Mouse (Mus musculus) heart, postnatal 0 days (tissue): ENCODE measurements at regions not wholly inside any gene's neighbourhood (a gene's known extent, or its start where the extent isn't known, plus 50 kb on each side); places are given as distances from the start of the nearest gene placed in this dataset.
A peak's percentile ranks its signal among the peaks of the same experiment; 100 is the strongest.

Experiments
- CTCF ChIP-seq: IDR thresholded peaks from 2 replicates; pipeline ENCODE4 v1.5.1; 2016; ENCODE audit warnings: antibody characterized with exemption, control low read depth, low read depth
- EP300 ChIP-seq: IDR thresholded peaks from 2 replicates; pipeline ENCODE4 v1.6.1; 2016; ENCODE audit warnings: antibody characterized with exemption, low read depth

DNA sequence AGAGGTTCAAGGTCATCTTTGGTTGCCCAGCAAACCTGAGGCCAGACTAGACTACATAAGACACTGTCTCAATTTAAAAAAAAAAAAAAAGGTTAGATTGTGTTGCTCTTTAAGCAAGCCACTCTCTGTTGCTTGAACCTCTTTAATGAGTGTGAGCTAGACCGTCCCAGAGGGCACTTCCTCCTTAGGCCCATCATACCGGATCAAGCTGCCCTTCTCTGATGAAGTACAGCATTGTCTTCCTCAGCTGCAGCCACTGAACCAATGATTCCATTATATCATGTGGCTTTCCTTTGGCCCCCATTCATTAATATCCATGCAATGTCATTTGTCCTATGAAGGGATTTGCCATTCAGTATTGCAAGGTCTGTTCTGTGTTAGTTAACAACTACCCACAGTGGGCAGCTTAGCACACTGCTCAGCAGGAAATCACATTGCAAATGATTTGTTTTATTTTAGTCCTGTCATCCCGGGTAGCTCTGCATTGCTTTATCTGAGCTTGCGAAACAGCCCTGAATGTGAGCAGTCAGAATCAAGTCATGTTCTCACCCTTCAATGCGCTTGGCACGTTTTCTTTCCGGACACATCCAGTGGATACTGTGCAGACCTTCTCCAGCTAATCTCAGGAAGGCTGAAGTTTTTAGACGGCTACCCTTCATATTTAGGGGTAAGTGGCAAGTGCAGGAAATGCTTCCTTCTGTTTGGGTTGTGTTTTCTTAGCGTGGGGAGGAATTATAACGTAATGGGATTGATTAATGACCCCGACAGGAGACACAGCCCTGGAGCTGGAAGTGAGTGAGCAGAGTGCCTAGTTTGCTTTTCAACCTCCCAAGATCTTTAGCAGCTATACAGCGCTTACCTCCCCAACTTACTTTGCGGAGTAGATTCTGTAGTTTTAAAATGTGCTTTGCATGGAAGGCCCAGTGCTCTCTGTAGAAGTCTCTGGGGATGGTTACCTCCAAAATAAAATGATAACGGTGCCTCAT lies 82.2 kb upstream of the Slc25a13 start:
- TF ChIP-seq CTCF: no peak
- peak; percentile 80; the same call in 1 of the 2 replicates for TF ChIP-seq EP300
